Mouse (Mus musculus): ENCODE data around the gene Mcm9. TPM values are rescaled to one million over a fixed set of nuclear protein-coding genes. Genes with fewer than 3 reads are reported as not detected.

Gene Mcm9
- polyA plus RNA-seq (2017; shearing (Covaris generic)): 26.8 TPM

GRCm38 (mm10) chr10:53630339-53630738, at the start of gene Mcm9:
Gene Mcm9 (minus strand): TSS chr10:53630439.

DNA sequence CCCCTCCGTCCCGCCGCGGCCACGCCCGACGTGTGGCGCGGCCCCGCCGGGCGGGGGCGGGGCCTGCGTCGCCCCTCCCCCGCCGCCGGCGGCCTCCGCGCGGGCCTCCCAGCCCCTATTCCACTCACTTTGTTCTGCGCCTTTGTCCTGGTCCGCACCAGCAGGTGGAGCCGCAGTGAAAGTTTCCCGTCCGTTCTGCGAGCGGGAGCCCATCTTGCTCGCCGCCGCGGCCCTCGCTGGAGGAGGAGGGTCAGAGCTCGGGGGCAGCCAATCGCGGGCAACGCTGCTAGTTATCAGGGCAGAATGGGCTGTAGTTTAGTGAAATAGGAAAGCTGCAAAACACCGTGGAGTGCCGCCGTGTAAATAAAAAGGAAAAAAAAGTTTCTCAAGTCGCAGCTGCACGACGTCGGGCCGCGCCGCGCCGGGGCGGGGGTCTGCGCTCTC, 33.5 kb downstream of the Mcm9 start, which contains the start of gene Asf1a:
TSS of gene Asf1a (plus strand) at position 81 of the 444 bp plus-strand sequence.

Other genes starting within 250 kb of the Mcm9 start
- 103 TPM for gene Asf1a, start 33.7 kb downstream of the Mcm9 start, polyA plus RNA-seq (2017; shearing (Covaris generic))
- 0.25 TPM for gene Fam184a, start 120.7 kb upstream of the Mcm9 start, polyA plus RNA-seq (2017; shearing (Covaris generic))

Data from naive thymus-derived CD4-positive, alpha-beta T cell, adult 5 months (primary cell).